Mouse (Mus musculus) lung, postnatal 0 days (tissue): ENCODE data around the gene Pcnp.

ENCODE experiments used
- CTCF ChIP-seq: IDR thresholded peaks from 2 replicates; pipeline ENCODE4 v1.5.1; 2016; ENCODE audit warnings: antibody characterized with exemption, mild to moderate bottlenecking
- EP300 ChIP-seq: IDR thresholded peaks from 2 replicates; pipeline ENCODE4 v1.6.1; 2016; ENCODE audit warnings: antibody characterized with exemption, mild to moderate bottlenecking, control low read depth

- no peak for TF ChIP-seq CTCF
- TF ChIP-seq EP300: no peak
Measured at GRCm38 (mm10) chr16:55974903-55975285, 54.6 kb downstream of the Pcnp start.
